Mouse (Mus musculus): Measurements from ENCODE around the gene Cdh8. TPM values are rescaled to one million over a fixed set of nuclear protein-coding genes. Genes with fewer than 3 reads are reported as not detected.
A peak's percentile ranks its signal among the peaks of the same experiment; 100 is the strongest.

Cdh8 gene
- polyA plus RNA-seq, 1 experiment from 2014 or later: 12.0 TPM

GRCm38 (mm10) chr8:99413877-99414482 is 2.3 kb downstream of the Cdh8 start:
- DNase-seq (ENCODE audit: low spot score): no peak
- Histone ChIP-seq H3K36me3 (ENCODE audit: control insufficient read depth, insufficient read depth, low read length) (no peaks in the 10 kb centered on the region), H3K4me2 (ENCODE audit: low read depth, low read length, severe bottlenecking) (peak overlapping the region; percentile 94), H3K27me3 (ENCODE audit: control insufficient read depth, insufficient read depth, low read length) (peaks cover 4% of the 10 kb centered on the region), H3K27ac (ENCODE audit: low read depth, low read length) (no peak overlapping the region), H3K4me1 (replicated peaks; ENCODE audit: control insufficient read depth, insufficient read depth, low read length) (no peaks in the 10 kb centered on the region), H3K9ac (ENCODE audit: low read length) (no peak overlapping the region), H3K9me3 (ENCODE audit: control insufficient read depth, low read length) (no peaks in the 10 kb centered on the region), H3K4me3 (ENCODE audit: low read depth, low read length) (peak overlapping the region; percentile 61)
- WGBS: 35% methylated on average over 10 of the region's 10 CpGs
- no peak for ATAC-seq (replicated peaks; ENCODE audit: low FRiP score)

DNA sequence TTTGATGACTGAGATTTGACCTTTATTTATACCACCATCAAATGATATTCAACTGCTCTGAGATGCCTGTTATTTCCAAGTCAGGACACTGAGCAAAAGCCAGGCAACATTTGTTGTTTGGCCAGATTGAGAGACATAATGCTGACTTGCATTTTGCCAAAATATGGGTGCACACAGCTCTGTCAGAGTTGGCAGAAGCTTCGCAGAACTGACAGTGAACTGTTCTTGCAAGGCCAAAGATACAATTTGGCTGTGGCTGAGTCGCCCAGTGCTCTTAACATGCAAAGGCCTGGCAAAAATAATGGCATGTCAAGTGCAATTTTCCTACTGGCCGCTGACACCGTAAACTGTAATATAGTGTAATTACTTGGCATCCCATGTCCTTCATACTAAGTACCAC is 22.4 kb downstream of the Cdh8 start:
- 82% methylated on average over 4 of the region's 4 CpGs for WGBS
- H3K4me1 ChIP-seq (replicated peaks; ENCODE audit: control insufficient read depth, insufficient read depth, low read length): no peaks in the 10 kb centered on the region
- no peak overlapping the region for H3K9ac ChIP-seq (ENCODE audit: low read length)
- ATAC-seq (replicated peaks; ENCODE audit: low FRiP score) (no peak), DNase-seq (ENCODE audit: low spot score) (no peak)
- no peak overlapping the region for H3K4me3 ChIP-seq (ENCODE audit: low read depth, low read length)
- H3K4me2 ChIP-seq (ENCODE audit: low read depth, low read length, severe bottlenecking): no peak overlapping the region
- H3K36me3 ChIP-seq (ENCODE audit: control insufficient read depth, insufficient read depth, low read length): no peaks in the 10 kb centered on the region
- no peaks in the 10 kb centered on the region for H3K27me3 ChIP-seq (ENCODE audit: control insufficient read depth, insufficient read depth, low read length)
- H3K27ac ChIP-seq (ENCODE audit: low read depth, low read length): no peak overlapping the region
- no peaks in the 10 kb centered on the region for H3K9me3 ChIP-seq (ENCODE audit: control insufficient read depth, low read length)

DNA sequence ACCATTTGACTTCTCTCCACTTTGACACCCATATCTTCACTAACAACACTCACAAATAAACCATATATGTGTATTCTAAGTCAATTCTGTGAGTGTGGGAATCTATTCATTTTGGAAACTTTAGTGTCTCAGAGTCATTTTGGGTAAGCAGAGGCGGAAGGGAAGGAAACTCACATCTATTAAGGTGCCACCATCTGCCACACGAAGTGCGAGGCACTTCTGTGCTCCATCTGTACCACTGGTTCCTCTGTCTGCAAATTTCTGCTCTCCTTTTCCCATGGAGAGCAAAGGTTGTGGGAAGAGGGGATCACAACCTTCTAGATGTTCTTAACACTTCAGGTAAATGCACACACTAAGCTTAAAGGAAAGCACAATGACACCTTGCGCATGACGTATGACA is 46.2 kb downstream of the Cdh8 start:
- WGBS: 93% methylated on average over 5 of the region's 5 CpGs
- no peak for ATAC-seq (replicated peaks; ENCODE audit: low FRiP score)

DNA sequence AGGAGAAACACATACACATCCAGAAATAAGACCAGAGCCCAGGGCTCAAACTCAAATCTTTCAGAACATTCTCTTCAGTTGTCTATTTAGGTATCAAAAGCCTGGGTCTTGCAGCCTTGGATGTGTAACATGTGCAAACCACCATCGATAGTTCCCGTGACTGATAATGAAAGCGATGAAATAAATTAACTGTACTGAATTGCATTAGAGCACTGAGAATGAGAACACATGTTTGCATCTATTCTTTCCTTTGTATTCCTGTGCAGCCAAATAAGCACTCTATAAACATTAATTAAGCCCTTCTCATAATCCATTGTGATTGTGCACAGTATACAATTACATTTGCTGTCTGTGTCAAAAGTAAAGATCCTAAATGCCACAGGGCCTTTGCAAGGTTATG is 47.1 kb downstream of the Cdh8 start:
- Histone ChIP-seq H3K36me3 (ENCODE audit: control insufficient read depth, insufficient read depth, low read length) (no peaks in the 10 kb centered on the region), H3K4me3 (ENCODE audit: low read depth, low read length) (no peak overlapping the region), H3K27ac (ENCODE audit: low read depth, low read length) (no peak overlapping the region), H3K4me1 (replicated peaks; ENCODE audit: control insufficient read depth, insufficient read depth, low read length) (no peaks in the 10 kb centered on the region), H3K9me3 (ENCODE audit: control insufficient read depth, low read length) (no peaks in the 10 kb centered on the region), H3K9ac (ENCODE audit: low read length) (no peak overlapping the region), H3K4me2 (ENCODE audit: low read depth, low read length, severe bottlenecking) (no peak overlapping the region), H3K27me3 (ENCODE audit: control insufficient read depth, insufficient read depth, low read length) (no peaks in the 10 kb centered on the region)
- WGBS: 76% methylated on average over 3 of the region's 3 CpGs
- DNase-seq (ENCODE audit: low spot score): no peak
- no peak for ATAC-seq (replicated peaks; ENCODE audit: low FRiP score)

More for the DNA sequence above, 46.2 kb downstream of the Cdh8 start:
- H3K9me3 ChIP-seq (ENCODE audit: control insufficient read depth, low read length): no peaks in the 10 kb centered on the region
- H3K4me3 ChIP-seq (ENCODE audit: low read depth, low read length): no peak overlapping the region
- no peak for DNase-seq (ENCODE audit: low spot score)
- H3K27ac ChIP-seq (ENCODE audit: low read depth, low read length): no peak overlapping the region
- no peaks in the 10 kb centered on the region for H3K36me3 ChIP-seq (ENCODE audit: control insufficient read depth, insufficient read depth, low read length)
- no peak overlapping the region for H3K9ac ChIP-seq (ENCODE audit: low read length)
- no peaks in the 10 kb centered on the region for H3K4me1 ChIP-seq (replicated peaks; ENCODE audit: control insufficient read depth, insufficient read depth, low read length)
- H3K4me2 ChIP-seq (ENCODE audit: low read depth, low read length, severe bottlenecking): no peak overlapping the region
- no peaks in the 10 kb centered on the region for H3K27me3 ChIP-seq (ENCODE audit: control insufficient read depth, insufficient read depth, low read length)

GRCm38 (mm10) chr8:99368449-99368848 is 47.8 kb downstream of the Cdh8 start:
- 93% methylated on average over 7 of the region's 7 CpGs for WGBS

DNA sequence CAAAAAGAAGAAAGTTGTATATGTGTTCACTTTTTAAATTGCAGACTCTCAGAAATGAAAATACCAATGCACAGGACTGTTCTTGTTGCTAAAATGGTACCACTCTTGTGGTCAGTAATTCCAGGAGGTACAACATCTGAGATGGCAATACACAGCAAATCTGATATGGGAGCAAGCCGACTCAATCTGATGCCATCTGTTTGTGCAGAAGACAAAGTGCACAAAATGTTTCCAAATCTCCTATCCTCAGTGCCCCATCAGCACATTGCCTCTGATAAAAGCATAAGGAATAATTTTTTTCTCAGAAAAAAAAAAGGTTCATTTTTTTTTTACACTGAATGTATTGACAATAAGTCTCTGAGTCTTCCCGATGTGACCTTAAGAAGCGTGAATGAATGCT is 62.3 kb downstream of the Cdh8 start:
- no peaks in the 10 kb centered on the region for H3K36me3 ChIP-seq (ENCODE audit: control insufficient read depth, insufficient read depth, low read length)
- DNase-seq (ENCODE audit: low spot score) (no peak), ATAC-seq (replicated peaks; ENCODE audit: low FRiP score) (no peak)
- H3K4me1 ChIP-seq (replicated peaks; ENCODE audit: control insufficient read depth, insufficient read depth, low read length): no peaks in the 10 kb centered on the region
- no peak overlapping the region for H3K4me3 ChIP-seq (ENCODE audit: low read depth, low read length)
- no peaks in the 10 kb centered on the region for H3K9me3 ChIP-seq (ENCODE audit: control insufficient read depth, low read length)
- H3K4me2 ChIP-seq (ENCODE audit: low read depth, low read length, severe bottlenecking): no peak overlapping the region
- H3K27me3 ChIP-seq (ENCODE audit: control insufficient read depth, insufficient read depth, low read length): no peaks in the 10 kb centered on the region
- H3K27ac ChIP-seq (ENCODE audit: low read depth, low read length): no peak overlapping the region
- H3K9ac ChIP-seq (ENCODE audit: low read length): no peak overlapping the region
- WGBS: 95% methylated on average over 3 of the region's 3 CpGs

More at GRCm38 (mm10) chr8:99368449-99368848, 47.8 kb downstream of the Cdh8 start:
- no peak for DNase-seq (ENCODE audit: low spot score)
- no peaks in the 10 kb centered on the region for H3K27me3 ChIP-seq (ENCODE audit: control insufficient read depth, insufficient read depth, low read length)
- H3K4me2 ChIP-seq (ENCODE audit: low read depth, low read length, severe bottlenecking): no peak overlapping the region
- H3K4me3 ChIP-seq (ENCODE audit: low read depth, low read length): no peak overlapping the region
- no peaks in the 10 kb centered on the region for H3K4me1 ChIP-seq (replicated peaks; ENCODE audit: control insufficient read depth, insufficient read depth, low read length)
- H3K9ac ChIP-seq (ENCODE audit: low read length): no peak overlapping the region
- no peaks in the 10 kb centered on the region for H3K36me3 ChIP-seq (ENCODE audit: control insufficient read depth, insufficient read depth, low read length)
- H3K27ac ChIP-seq (ENCODE audit: low read depth, low read length): no peak overlapping the region
- H3K9me3 ChIP-seq (ENCODE audit: control insufficient read depth, low read length): no peaks in the 10 kb centered on the region
- ATAC-seq (replicated peaks; ENCODE audit: low FRiP score): no peak

DNA sequence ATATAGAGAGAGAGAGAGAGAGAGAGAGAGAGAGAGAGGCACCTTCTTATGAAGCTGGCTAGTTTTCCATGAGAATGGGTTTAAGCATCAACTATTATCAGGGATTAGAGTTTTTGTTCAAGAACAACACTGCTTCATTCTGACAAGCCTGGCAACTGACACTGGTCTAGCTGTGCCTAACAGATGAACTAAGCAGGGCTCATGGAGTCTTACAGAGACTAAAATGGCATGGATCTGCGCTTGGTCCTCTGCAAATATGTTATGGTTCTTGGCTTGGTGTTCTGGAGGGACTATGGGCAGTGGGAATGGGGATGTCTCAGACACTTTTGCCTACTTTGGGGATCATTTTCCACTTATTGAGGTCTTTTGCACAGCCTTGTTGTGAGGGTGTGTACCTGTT is 63.0 kb downstream of the Cdh8 start:
- Histone ChIP-seq H3K4me3 (ENCODE audit: low read depth, low read length) (no peak overlapping the region), H3K9me3 (ENCODE audit: control insufficient read depth, low read length) (no peaks in the 10 kb centered on the region), H3K9ac (ENCODE audit: low read length) (no peak overlapping the region), H3K27ac (ENCODE audit: low read depth, low read length) (no peak overlapping the region), H3K36me3 (ENCODE audit: control insufficient read depth, insufficient read depth, low read length) (no peaks in the 10 kb centered on the region), H3K27me3 (ENCODE audit: control insufficient read depth, insufficient read depth, low read length) (no peaks in the 10 kb centered on the region), H3K4me2 (ENCODE audit: low read depth, low read length, severe bottlenecking) (no peak overlapping the region), H3K4me1 (replicated peaks; ENCODE audit: control insufficient read depth, insufficient read depth, low read length) (no peaks in the 10 kb centered on the region)
- DNase-seq (ENCODE audit: low spot score) (no peak), ATAC-seq (replicated peaks; ENCODE audit: low FRiP score) (no peak)
- WGBS: 68% methylated on average over 1 of the region's 1 CpGs

GRCm38 (mm10) chr8:99349456-99349855 is 66.8 kb downstream of the Cdh8 start:
- no peak overlapping the region for H3K4me3 ChIP-seq (ENCODE audit: low read depth, low read length)
- no peak overlapping the region for H3K4me2 ChIP-seq (ENCODE audit: low read depth, low read length, severe bottlenecking)
- H3K27ac ChIP-seq (ENCODE audit: low read depth, low read length): no peak overlapping the region
- no peaks in the 10 kb centered on the region for H3K36me3 ChIP-seq (ENCODE audit: control insufficient read depth, insufficient read depth, low read length)
- no peaks in the 10 kb centered on the region for H3K4me1 ChIP-seq (replicated peaks; ENCODE audit: control insufficient read depth, insufficient read depth, low read length)
- no peak for ATAC-seq (replicated peaks; ENCODE audit: low FRiP score)
- no peak for DNase-seq (ENCODE audit: low spot score)
- H3K9me3 ChIP-seq (ENCODE audit: control insufficient read depth, low read length): no peaks in the 10 kb centered on the region
- no peaks in the 10 kb centered on the region for H3K27me3 ChIP-seq (ENCODE audit: control insufficient read depth, insufficient read depth, low read length)
- H3K9ac ChIP-seq (ENCODE audit: low read length): no peak overlapping the region

DNA sequence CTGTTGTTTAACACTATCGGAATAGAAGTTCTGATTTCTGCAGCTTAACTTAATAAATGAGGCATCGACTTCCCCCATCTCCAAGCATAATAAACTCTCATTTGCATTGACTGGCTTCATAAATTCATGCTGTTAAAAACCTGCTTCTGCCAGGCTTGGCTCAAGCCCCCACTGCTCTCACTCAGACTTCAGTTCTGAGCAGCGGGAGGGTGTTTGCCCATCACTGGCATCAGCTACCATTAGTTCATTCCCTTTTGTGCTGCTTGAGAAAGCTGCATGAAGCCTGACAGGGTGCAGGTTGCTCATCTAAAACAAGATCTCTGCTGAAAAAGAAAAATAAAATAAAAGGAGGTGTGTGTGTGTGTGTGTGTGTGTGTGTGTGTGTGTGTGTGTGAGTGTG is 67.7 kb downstream of the Cdh8 start:
- Histone ChIP-seq H3K9ac (ENCODE audit: low read length) (no peak overlapping the region), H3K4me3 (ENCODE audit: low read depth, low read length) (no peak overlapping the region), H3K9me3 (ENCODE audit: control insufficient read depth, low read length) (no peaks in the 10 kb centered on the region), H3K4me1 (replicated peaks; ENCODE audit: control insufficient read depth, insufficient read depth, low read length) (no peaks in the 10 kb centered on the region), H3K36me3 (ENCODE audit: control insufficient read depth, insufficient read depth, low read length) (no peaks in the 10 kb centered on the region), H3K4me2 (ENCODE audit: low read depth, low read length, severe bottlenecking) (no peak overlapping the region), H3K27me3 (ENCODE audit: control insufficient read depth, insufficient read depth, low read length) (no peaks in the 10 kb centered on the region), H3K27ac (ENCODE audit: low read depth, low read length) (no peak overlapping the region)
- WGBS: 53% methylated on average over 3 of the region's 3 CpGs
- DNase-seq (ENCODE audit: low spot score) (no peak), ATAC-seq (replicated peaks; ENCODE audit: low FRiP score) (no peak)

Measured in forebrain, embryonic 11.5 days (tissue).